Mouse (Mus musculus) gastrocnemius, postnatal 10 days (tissue): Measurements from ENCODE around the gene Camkmt. TPM values are rescaled to one million over a fixed set of nuclear protein-coding genes. Genes with fewer than 3 reads are reported as not detected.

Source experiments
- DNase-seq: peaks from one replicate; pipeline ENCODE4 v3.0.0; 2021; ENCODE audit warnings: mixed read lengths
- long read RNA-seq, 2 experiments: library from polyadenylated mRNA; stranded (forward); transcript quantifications; one replicate each; pipeline ENCODE4 v2.0.0; 2021
- total RNA-seq, 2 experiments: library from RNA; stranded (reverse); gene quantifications; 2 replicates each; pipeline ENCODE4 v1.2.3; 2021

Gene Camkmt
- 1 to 10 TPM; 1.6 to 2.8 TPM for total RNA-seq
- long read RNA-seq, experiment 1, result 0 reads
- long read RNA-seq, experiment 2, partial matches to known transcripts, result 0 of 1 reads
- long read RNA-seq, experiment 2, other reads (novel, unspliced or antisense), result 1 of 1 reads

- peak; percentile 89 for DNase-seq
These were observed at the start of gene Camkmt, which contains the start of gene Prepl for GRCm38 (mm10) chr17:85090120-85091099. TSS of gene Camkmt (plus strand) at chr17:85090552. TSS of gene Prepl (minus strand) at chr17:85090241.

DNA sequence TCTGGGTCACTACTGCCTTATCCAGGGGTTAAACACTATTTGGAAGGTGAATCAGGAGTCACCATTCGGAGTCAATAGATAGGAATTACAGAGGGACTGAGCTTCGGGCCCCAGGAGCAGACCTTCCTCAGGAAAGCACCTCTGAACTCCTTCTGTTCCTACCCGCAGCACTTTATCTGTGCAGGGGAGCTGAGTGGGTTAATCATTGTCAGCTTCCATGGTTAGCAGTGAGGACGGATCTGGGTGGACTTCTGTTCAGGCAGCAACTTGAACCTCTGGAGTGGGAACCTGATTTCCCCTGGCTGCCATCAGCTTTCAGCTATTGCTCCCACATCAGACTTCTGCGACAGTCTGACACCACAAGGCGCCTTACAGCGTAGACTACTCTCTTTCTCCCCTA is 49.4 kb upstream of the Camkmt start:
- no peak for DNase-seq

DNA sequence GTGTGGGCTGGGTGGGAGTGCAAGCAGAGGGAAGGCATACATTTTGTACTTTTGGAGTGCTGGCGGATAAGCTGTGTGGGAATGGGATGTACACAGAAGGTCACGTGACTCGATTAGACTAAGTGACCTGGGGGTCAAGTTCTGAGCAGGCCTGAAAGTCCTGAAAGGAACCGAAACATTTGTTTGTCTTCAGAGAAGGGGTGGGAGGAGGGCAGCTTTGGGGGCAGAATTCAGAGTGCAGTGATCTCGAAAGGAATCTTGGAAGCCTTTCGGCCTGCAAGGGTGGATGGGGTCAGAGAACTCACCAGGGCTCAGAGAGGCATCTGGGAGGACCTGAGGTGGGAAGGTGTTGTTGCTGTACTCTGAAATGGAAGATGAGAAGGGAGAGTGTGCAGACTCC is 47.9 kb upstream of the Camkmt start:
- DNase-seq, result no peak

- DNase-seq, result no peak
These were observed 46.9 kb upstream of the Camkmt start for GRCm38 (mm10) chr17:85043404-85043816.

DNA sequence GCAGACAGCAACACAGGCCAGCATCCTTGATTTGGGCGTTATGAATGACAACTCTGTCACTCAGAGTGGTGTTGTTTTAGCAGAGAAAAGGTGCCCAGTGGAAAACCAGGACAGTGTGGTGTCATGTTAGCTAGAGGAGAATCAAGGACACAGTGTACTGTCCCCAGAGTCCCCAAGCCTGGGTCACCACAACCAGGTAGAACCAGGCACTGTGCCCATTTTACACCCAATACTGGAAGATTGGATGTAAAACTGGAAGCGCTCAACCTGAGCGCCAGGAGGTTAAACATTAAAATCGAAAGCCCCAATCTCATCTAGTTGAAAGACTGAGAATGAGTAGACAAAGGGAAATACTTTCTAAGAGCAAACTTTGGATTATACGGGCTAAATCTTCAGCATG is 45.9 kb upstream of the Camkmt start:
- DNase-seq, result no peak

- DNase-seq, result no peak
These were observed 45.2 kb upstream of the Camkmt start for GRCm38 (mm10) chr17:85045160-85045559.

DNA sequence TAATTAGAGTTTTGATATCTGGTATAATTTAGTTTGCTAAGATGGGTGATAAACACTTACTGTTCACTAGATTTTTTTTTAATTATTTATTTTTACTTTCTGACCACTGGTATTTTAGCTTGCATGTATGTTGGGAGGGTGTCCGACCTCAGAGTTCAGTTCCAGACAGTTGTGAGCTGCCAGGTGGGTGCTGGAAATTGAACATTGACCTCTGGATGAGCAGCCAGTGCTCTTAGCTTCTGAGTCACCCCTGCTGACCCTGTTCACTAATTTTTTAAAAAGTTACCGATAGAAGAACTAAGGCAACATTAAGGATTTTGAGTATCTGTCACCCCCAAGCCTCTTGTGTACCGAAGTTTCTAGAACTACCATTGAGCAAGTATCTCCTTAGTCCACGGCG is 42.0 kb upstream of the Camkmt start:
- DNase-seq, result no peak

DNA sequence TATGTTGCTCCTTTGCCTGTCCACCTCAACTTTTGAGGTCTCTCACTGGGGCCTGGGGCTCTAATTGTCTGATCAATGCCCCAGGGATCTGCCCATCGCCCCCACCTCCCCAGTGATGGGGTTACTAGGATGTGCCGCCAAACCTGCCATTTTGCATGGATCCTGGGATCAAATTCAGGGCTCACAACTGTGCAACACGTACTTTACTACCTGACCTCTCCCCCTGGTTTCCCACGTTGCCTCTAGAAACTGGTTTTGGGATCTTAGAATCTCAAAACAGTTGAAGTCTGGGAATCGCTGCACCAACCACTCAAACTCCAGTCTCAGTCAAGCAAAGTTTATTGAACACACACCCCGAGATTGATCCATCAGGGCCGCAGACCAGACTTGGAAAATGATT is 32.1 kb upstream of the Camkmt start:
- no peak for DNase-seq

DNA sequence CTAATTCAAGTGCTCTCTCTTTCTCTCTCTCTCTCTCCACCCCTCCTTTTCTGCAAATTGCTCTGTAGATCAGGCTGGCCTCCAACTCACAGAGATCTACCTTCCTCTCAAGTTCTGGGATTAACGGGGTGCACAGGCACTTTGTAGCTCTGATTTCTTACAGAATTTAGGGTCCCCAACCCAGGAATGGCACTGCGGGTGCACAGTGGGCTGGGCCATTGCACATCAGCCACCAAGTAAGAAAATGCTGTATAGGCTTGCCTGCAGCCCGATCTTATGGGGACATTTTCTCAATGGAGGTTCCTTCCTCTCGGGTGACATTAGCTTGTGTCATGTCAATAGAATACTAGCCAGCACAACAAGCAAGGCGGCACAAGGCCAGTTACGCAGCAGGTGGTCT is 31.2 kb upstream of the Camkmt start:
- DNase-seq, result no peak

- DNase-seq, result no peak
These were observed 26.8 kb upstream of the Camkmt start for GRCm38 (mm10) chr17:85063560-85063959.

DNA sequence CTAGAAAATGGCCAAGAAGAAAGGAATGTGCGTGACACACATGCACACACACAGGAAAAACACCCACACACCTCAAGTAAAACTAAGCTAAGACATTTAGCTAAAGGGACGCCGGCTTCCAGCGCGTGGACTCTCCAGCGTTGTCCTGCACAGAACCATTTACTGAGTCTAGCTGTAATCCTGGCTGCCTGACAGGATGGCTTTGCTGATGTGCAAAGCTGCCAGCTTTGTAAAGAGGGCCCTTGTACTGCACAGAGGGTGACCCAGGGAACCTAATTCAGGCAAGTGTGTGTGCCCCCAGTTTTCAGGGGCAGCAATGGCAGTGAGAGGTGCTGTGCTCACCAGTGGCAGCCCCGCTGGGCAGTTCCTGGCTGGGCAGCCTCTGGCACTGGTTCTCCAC is 23.0 kb upstream of the Camkmt start:
- DNase-seq, result no peak

- no peak for DNase-seq
These were observed 19.7 kb upstream of the Camkmt start for GRCm38 (mm10) chr17:85070658-85071057.

DNA sequence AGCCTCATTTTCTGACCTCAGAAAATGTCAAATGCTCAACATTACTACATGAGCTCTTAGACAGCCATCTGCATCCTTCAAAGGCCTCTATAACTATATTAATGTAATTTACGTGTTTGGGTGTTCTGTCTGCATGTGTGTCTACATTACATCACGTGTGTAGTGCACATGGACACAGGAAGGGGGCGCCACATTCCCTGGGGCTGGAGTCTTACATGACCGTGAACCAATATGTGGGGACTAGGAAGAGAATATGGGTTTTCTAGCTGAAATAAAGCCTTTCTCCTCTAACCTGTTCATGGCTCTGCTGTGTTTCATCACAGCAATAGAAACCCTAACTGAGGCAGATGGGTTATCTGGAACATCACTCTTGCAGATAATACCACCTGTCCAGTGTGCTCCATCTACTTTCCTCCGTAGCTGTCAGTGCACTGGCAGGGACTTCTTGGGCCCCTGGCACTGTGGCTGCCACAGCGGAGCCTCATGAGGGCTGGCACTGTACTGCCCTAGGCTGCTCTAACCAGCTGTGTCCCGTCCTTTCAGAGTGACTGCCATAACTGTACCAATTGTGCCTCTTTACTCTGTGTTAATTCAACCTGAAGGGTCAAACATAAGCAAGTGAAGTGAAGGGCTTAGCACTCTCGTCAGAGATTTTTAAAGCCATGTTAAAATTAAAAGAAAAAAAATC is 19.1 kb upstream of the Camkmt start:
- DNase-seq, result no peak

GRCm38 (mm10) chr17:85072383-85072782 is 18.0 kb upstream of the Camkmt start:
- DNase-seq, result no peak

- DNase-seq, result no peak
These were observed 17.1 kb upstream of the Camkmt start for GRCm38 (mm10) chr17:85073214-85073613.

DNA sequence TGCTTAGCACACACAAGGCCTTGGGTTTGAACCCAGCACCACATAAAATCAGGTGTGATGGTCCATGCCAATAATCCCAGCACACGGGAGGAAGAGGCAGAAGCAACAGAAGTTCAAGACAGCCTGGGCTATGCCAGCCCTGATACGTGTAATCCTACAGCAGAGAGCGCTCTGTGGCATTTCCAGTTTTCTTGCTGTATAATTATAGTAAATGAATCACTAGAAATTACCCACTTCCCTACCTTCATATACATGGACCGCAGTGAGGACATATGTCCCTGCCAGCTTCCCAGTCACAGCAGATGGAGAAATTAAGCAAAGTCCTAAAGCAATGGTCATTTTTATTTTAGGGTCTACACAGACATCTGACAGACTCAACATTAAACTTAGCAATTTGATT is 16.3 kb upstream of the Camkmt start:
- DNase-seq, result no peak

DNA sequence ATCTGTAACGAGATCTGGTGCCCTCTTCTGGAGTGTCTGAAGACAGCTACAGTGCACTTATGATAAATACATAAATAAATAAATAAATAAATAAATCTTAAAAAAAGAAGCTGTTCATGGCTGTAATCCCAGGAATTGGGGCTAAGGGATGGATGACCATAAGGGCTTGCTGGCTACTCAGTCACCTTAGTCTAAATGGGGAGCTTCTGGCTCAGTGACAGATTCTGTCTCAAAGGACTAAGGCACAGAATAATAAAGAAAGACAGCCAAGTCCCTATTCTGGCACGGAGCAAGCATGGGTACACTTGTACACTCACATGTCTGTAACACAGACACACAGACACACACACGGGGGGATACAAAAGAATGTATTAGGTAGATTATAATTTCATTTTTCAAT is 11.1 kb upstream of the Camkmt start:
- no peak for DNase-seq

GRCm38 (mm10) chr17:85080781-85081180 is 9.6 kb upstream of the Camkmt start:
- DNase-seq, result no peak

DNA sequence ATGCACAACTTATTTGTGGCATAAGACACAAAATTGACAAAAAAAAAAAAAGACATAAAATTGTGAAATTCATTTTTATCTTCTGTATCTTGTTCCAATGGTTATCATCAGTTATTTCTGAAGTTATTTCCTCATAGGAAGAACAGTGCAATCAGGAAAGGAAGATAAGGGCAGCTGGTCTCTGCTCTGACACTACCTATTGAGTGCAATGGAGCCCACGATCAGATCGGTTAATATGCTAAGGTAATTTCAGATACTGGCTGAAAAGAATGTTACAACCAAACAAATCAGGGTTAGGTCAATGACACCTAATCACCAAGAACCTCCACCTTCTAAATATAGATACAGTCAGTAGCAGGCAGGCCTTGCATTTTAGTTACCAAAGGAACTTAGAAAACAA is 5.0 kb upstream of the Camkmt start:
- no peak for DNase-seq

GRCm38 (mm10) chr17:85086501-85086900 is 3.9 kb upstream of the Camkmt start:
- DNase-seq, result no peak

GRCm38 (mm10) chr17:85087591-85087990 is 2.8 kb upstream of the Camkmt start:
- DNase-seq, result peak; percentile 41

DNA sequence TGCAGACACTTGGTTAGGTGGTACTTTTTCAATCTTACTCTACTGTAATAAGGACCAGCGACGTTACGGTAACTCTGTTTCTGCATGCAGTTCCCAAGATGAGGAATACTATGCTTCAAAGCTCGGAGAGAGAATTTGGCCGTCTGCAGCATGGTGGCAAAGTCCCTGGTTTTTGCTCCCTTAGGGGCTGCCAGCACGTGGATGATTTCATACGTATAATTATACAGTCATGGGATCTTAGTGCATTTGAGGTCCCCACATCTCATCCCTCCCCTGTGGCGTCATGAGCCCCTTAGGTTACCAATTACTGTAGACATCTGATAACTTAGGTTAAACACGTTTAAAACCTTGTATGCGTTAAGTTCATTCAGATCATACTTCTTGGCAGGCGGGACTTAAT is 2.0 kb upstream of the Camkmt start:
- DNase-seq, result no peak

DNA sequence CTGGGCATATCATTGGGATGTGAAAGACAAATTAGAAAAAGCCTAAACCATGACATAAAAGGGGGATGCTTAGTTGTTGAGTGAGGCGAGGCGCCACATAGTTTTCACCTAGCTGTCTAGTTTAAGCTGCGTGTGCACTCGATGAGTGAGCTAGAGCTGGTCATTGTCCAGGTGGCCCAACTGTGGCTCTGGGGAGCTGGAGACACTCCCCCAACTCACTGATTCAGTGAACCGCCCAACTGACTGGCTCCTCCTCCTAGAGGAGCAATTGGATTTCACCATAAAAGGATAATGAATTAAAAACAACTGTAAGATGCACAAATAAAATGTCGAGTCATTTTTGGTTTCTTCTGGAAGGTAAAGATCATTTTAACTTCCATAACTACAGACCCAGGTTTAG is 1.3 kb upstream of the Camkmt start:
- DNase-seq, result no peak
